Mouse (Mus musculus) inflammation-experienced regulatory T-cells, adult 6 months (primary cell): Measurements from ENCODE around the gene Mbd3. TPM values are rescaled to one million over a fixed set of nuclear protein-coding genes. Genes with fewer than 3 reads are reported as not detected.

Experiments used
- ATAC-seq: one replicate; pipeline ENCODE4 v1.8.0; 2017
- polyA plus RNA-seq, 3 experiments: library from polyadenylated mRNA; unstranded; fragments of 100-300 nt; shearing (Covaris generic); gene quantifications; one replicate each; pipeline ENCODE4 v1.2.1; 2017

The Mbd3 gene
- polyA plus RNA-seq, 3 experiments from 2014 or later = 19.2 to 30.4 (median 25.9) TPM

DNA sequence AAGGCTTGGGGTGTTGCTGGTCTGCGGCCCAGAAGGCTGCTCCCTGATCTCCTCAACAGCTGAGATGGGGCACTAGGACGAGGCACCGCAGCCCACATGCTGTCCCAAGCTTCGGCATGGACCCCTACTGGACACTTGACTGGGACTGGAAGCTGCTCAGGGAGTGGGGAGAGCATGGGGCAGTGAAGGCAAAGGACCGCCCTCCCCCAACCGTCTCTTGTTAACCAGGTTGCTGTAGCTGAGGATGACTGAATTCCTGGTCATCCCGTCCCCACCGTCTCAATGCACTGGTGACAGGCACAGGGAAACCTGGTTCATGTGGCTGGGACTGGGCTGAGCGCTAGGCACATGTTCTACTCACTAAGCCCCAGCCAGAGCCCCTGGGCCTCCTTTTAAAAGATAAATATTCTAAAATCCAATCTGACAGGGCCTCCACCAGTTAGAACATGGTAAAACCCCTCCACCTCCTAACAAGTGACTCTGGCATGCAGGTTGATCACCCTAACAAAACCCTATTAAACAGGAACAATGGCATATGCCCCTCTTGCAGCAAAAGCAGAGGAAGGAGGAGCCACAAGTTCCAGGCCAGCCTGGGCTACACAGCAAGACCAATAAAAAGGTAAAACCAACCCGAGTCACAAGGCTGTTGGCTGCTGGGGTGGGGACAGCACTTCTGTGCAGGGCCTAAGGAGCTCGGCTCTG, 2.4 kb downstream of the Mbd3 start:
- ATAC-seq = no peak

DNA sequence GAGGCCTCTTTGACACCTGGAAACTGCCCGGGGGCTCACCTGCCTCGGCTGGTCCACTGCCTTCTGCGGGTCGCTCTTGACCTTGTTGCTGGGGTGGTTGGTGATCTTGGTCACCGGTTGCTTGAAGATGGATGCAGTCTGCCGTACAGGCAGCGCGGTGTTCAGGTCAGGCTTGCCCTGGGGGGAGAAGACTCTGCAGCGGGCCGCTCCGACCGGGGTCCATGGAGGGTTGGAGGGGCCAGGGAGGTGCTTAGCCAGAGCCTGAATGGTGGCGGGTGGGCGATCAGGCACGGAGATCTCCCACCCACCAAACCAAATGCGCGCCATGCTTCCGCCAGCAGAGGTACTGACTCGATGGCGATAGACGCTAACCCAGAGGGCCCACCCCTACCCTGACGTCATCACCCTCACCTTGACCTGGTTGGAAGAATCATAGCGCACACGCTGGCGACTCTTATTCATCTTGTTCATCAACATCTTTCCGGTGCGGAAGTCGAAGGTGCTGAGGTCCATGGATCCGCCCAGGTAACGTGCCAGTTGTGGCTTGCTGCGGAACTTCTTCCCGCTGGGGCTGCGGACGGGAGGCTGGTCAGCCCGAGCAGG, 4.2 kb downstream of the Mbd3 start:
- no peak for ATAC-seq

DNA sequence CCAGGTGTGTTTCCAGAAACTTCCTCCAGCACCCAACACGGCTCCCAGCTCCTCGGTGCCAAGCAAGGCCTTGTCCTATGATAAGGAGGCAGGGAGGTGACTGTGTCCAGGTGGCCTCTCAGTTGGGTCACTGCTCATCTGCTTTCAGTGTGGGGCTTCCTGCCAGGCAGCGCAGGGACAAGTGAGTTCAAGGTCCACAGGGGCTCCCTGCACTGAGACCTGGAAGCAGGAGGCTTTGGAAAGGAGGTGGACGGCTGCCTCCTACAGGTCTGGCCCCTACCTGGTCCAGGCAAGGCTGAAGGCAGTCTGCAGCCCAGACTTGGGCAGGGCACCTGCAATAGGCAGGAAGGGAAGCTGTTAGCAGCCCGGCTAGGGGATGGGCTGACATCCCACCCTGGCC, 6.7 kb downstream of the Mbd3 start:
- no peak for ATAC-seq

DNA sequence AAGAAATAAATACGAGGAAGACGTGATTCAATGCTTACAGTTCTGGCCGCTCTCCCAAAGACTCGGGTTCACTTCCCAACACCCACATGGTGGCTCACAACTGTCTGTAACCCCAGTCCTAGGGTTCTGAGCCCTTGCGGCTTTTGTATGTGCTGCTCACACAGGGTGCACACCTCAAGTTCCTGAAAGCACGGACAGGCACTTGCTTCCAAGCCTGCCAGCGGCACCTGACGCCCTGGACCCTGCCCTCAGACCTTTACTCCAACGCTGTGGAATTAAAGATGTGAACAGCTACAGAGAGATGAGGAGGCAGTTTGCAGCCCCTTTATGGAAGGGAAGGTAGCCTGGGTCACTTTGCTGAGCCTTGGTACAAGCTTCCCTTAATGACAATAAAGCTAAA, 8.7 kb downstream of the Mbd3 start:
- no peak for ATAC-seq

DNA sequence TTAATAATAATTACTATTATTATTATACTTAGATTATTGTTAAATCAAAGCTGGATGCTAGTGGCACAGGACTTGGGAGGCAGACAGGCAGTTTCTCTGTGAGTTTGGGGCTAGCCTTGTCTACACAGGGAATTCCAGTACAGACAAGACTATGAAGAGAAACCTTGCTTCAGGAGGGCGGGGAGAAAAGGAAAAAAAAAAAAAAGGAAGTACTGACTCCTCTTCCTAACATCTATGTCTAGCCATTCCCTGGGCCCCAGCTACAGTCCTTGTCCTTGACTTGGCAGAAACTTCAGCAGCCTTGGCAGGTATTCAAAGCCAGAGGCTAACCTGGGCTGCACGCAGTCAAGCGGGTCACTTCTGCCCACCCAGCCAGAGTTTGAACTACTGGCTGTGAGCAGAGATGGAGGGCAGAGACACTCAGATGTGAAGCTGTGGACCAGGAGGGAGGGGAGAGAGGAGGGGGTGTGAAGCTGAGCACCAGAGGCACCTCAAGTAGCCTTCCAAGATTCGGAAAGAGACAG, 10.1 kb downstream of the Mbd3 start:
- ATAC-seq = no peak

DNA sequence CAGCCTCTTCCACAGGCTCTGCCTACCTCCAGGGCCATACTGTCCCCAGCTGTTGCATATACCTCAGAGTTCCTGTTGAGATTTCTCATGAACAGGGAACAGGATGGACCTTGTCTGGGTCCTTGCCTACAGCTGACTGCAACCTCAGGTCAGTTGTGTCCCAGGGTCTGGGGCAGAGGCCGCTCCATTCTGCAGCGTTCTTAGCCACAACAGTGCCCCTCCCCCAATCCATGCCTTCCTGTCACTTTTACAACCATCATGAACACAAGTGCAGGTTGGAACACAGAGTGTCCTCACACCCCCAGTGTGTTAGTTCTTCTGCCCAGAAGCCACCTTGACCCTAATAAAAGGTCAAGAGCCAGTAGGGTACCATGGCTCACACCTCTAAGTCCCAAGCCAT, 10.6 kb downstream of the Mbd3 start:
- no peak for ATAC-seq

DNA sequence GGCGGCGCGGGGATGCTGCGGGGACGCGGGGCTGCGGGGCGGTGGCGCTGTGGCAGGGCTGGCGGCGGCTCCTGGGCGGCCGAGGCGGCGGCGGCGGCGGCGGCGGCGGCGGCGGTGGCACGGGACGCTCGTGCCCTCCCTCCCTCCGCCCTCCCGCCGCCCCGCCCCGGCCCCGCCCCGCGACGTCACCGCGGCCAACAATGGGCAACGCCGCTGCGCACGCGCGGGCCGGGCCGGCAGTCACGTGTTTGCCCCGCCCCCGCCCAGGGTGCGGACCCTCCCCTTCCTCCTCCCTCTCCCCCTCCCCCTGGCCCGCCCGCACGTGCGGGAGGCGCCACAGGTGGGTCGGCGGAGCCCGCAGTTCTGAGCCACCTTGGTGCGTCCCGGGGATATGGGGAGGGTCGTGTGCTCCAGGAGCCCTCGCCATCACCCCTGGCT, 11.8 kb downstream of the Mbd3 start, which contains the start of gene Mex3d:
Mex3d (minus strand) TSS at position 138 of the 438 bp plus-strand sequence.
- peak; percentile 57 for ATAC-seq

DNA sequence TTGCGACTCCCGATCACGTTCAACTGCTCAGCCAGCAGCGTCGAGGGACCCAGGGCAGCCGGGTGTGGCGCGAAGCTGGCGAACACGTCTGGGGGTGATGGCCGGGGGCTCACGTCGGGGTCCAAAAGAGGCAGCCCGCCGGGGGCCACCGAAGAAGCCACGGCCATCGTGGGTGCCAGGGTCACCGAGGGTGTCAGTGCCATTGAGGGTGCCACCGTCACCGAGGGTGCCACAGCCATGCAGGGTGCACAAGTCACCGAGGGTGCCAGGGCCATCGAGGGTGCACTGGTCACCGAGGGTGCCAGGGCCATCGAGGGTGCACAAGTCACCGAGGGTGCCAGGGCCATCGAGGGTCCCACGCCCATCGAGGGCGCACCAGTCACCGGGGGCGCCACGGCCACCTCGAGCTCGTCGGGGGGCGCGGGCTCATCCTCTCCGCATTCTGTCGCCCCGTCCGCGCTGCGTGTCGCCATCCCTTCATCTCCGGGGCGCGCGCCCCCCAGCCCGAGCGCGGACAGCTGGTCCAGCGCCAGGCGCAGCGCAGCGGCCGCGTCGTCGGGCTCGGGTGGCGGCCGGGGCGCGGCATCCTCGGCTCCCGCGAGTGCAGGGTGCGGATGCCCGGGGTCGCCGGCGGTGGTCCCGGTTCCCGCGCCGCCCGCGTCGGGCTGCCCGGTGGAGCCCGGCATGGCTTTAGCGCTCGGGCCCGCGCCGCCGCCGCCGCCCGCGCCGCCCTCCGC, 12.4 kb downstream of the Mbd3 start:
- peak; percentile 12 for ATAC-seq

DNA sequence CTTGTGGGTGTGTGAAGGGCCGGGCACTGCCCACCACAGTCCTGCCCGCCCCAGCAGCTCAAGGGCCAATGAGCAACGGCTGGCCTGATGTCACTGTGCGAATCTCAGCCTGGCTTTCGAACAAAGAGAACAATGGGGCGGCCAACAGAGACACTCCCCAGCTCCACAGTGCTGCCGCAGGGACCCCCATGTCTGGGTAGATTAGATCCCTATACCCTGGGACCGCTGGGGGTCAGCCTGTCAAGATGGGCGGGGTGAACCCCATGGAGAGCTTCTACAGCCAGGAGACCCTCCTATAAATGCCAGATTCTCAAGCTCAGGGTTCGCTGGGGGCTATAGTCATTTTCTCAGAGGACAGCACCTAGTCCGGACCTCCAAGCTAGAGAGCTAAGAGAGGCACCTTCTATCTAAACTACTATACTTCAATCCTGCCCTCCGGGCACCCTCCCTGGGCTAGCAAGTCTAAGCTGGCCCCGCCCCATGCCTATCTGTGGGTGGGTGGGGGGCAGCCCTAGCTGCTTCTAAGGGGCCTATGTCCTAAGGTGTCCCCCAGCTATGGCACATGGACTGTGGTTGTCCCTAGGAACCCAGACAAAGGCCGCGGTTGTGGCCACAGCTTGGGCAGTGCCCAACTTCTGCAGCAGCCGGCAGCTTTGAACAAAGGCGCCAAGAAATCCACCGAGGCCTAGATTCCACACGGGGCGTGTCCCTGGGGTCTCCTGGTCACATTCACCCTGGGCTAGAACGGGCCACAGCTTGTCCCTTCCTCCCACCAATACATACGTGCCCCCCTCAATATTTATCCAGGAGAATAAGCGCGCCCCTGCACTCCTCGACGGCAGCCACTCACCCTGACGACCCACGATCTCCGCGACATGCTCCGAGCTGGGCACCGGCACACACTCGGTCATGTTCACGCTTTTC, 13.3 kb downstream of the Mbd3 start:
- ATAC-seq = no peak

DNA sequence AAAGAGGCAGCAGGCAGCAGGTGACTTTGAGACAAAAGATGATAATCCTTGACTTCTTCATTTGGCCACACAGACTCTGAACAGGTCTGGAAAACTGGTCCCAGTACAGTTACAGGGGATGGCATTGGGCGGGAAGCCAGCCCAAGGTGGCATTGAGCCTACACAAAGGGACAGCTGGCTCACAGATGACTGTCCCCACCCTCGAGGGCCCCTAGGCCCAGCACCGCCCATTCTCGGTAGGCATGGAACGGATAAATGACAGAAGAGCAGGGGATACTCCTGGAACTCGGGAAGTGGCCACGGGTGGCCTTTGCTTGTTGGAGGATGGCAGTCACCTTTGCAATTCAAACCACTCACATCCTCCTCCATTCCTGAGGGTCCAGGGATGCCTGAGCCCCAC, 14.0 kb downstream of the Mbd3 start:
- ATAC-seq = no peak

DNA sequence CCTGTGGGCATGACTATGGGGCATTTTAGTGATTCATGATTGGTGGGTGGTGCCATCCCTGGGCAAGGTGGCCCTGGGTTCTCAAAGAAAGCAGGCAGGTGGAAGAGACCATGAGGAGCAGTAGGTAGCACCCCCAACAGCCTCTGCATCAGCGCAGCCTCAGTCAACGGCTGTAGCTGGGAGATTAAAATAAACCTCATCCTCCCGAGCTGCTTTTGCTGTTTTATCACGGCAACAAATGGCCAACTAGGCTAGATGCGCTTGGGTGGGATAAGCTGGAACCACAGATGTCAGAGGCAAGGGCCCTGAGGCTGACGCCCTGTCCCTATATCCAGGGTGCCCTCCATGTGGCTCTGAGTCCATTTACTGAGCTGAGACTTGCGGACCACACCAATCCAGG, 14.6 kb downstream of the Mbd3 start:
- no peak for ATAC-seq

DNA sequence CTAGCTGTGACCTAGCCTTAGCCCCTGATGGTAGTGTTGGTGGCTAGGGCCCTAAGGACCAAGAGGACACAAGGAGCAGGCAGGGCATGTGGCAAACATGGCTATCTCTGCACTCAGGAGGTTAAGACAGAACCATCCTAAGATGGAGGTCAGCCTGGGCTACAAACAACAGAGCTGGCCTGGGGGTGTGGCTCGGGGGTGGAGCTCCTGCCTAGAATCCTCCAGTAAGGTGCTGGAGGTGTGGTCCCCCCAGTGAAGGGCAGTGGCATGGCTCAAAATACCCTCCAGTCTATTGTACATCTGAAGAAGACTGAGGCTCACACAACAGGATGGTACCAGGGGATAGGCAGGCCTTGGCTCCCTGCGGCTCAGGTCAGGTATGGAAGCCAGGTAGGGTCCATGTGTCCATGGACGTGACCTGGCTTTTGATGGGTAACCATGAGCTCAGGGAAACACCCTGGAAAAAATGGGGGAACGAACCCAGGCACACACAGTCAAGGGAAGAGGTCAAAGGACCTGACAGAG, 15.2 kb downstream of the Mbd3 start:
- ATAC-seq = no peak

DNA sequence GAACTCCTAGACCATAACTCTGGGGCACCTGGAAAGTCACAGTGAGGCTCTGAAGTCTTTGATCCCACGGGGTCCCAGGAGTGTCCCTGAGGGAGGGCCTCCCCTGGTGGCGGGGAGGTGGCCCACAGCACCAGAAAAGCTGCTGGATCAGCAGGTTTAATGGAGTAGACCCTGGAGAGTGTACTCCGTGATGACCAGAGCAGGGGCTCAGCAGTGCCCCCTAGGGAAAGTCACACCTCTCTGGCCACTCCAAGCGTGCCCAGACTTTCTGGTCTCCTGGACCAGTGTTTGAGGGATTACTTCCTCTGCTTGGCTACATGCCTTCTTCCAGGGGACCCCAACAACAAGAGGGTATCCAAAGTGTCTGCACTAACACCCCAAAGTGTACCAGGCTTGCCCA, 15.9 kb downstream of the Mbd3 start:
- ATAC-seq = no peak

DNA sequence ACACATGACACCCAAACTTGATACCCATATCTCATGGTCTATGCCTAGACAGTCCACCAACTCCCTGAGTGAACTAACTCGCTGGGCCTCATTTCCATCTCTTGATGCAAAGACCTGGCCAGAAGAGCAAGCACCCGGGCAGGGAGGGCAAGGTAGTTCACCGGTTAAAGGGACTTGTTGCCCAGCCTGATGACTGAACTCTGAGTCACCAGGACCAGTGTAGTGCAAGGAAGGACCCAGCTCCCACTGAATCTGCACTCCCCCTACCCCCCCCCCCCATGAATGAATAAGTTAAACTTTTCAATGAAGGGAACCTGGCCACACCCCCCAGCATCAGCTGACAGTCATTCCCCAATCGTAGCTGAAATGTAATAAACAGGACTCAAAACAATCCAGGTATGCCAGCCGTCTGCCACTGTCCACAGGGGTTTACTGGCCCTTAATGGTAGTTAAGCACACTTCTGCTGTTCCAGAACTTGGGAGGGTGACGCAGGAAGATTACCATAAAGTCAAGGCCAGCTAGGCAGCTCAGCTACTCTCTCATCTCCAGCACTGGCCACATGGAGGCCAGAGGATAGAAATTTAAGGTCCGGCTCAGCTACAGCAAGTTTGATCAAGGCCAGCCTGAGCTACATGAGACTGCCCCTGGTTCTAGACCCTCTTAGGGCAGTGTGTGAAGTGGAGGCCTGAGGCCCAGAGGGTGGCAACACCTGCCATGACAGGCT, 16.5 kb downstream of the Mbd3 start:
- ATAC-seq = no peak

DNA sequence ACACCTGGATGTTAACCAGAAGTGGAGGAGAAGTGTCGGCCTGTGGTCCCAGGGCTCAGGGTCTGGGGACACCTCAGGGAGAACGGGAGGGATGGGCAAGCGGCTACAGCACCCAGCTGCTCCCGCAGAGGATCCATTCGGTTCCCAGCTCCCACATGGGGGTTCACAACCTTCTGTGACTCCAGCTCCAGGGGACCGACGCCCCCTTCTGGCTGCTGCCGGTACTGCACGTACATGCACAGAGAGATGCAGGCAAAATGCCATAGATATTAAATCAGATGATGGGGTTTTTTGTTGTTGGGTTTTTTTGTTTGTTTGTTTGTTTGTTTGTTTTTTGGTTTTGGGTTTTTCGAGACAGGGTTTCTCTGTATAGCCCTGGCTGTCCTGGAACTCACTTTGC, 21.6 kb downstream of the Mbd3 start:
- ATAC-seq = no peak

DNA sequence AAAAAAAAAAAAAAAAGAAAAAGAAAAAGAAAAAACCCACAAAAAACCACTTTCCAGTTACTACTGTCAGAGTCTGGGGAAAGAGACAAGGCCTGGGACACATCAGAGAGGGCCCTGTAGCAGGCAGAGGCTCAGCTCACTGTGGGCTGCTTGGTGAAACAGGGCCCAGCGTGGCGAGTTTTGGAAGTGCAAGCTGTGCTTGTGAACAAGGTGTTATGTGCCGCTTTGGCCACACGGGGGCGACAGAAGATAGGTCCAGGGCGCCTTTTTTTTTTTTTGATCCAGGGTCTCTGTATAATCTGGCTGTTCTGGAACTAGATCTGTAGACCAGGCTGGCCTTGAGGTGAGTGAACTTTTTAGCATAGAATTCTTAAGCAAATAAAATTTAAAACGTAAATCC, 23.2 kb downstream of the Mbd3 start:
- ATAC-seq = peak; percentile 83

DNA sequence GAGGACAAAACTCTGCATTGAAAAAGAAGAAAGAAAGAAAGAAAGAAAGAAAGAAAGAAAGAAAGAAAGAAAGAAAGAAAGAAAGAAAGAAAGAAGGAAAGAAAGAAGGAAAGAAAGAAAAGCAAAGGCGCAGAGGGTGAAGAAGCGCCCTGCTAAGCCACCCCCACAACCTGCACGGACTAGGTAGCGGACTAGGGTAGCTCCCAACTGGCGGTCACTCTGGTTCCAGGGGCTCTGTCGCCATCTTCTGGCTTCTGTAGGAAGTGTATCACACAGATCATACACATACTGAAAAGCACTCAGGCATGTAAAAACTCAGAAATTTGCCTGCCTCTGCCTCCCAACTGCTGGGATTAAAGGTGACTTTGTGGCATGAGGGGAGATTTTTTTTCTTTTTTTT, 25.3 kb downstream of the Mbd3 start:
- no peak for ATAC-seq

DNA sequence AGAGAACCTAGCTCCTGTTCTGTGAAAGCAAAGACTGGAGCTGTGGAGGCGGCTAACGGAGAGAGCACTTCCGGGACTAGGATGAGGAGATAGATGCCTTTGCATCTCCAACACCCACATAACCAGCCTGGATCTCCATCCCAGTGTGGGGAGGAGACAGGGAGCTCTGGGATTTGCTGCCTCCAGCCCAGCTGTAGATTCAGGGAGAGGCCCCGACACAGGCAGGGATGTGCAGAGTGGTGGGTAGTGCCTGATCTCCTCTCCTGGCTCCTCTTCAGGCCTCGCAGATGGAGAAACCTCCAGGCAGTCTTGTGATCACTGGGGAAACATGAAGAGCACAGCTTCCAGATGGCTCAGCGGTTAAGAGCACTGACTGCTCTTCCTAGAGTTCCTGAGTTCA, 26.6 kb downstream of the Mbd3 start:
- no peak for ATAC-seq

DNA sequence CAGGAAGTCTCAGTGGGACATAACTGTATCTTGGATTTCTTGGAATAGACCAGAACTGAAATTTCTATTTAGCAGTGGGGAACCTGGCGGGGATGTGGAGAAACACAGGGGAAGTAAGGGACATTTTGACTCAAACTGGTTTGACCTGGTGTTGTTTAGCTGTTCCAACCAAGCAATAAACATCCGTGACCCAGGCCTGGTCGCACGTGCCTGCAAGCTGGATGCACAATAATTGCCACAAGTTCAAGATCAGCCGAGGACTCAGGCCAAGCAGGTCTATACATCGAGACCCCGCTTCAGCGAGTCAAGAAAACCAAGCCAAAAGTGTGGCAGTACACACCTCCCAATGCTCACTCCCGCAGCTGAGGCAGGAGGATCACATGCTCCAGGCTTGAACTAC, 27.4 kb downstream of the Mbd3 start:
- no peak for ATAC-seq

DNA sequence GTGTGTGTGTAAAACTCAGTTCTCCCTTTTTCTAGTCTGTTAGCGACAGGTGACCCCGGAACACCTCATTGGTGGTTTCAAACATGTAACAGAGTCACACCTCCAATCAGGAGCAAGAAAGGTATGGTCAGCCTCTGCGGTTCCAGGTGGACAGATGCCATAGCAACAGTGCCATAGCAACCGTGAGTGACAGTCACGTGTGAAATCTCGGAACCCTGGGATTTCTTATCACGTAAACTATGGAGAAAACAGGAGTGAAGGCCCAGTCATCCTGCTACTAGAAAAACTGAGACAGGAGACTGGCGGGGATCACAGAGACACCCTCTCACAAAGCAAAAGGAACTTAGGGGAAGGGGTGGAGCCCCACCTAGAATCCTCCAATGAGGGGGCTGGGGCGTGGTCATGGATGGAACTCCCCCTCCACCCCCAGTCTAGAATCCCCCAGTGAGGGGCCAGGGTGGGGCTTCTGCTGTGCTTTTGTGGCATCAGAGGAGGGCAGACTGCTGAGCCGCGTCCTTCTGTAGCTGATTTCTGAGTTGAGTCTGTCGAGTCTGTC, 27.9 kb downstream of the Mbd3 start:
- ATAC-seq = no peak
